Mouse (Mus musculus) myocyte (in vitro differentiated cells): ENCODE measurements around the gene Esrra. TPM values are rescaled to one million over a fixed set of nuclear protein-coding genes. Genes with fewer than 3 reads are reported as not detected.

Experiments
- H3K27me3 ChIP-seq: one replicate; pipeline ENCODE4 v1.6.1; 2011; ENCODE audit not compliant: control insufficient read depth, insufficient read depth, insufficient read length
- H3K36me3 ChIP-seq: one replicate; pipeline ENCODE4 v1.6.1; 2011; ENCODE audit not compliant: control insufficient read depth, insufficient read depth
- H3K4me2 ChIP-seq: one replicate; pipeline ENCODE4 v1.6.1; 2011; ENCODE audit warnings: low read depth, control low read depth
- H3K4me3 ChIP-seq: one replicate; pipeline ENCODE4 v1.5.1; 2011; ENCODE audit warnings: mild to moderate bottlenecking, control low read depth, moderate library complexity
- H3K79me2 ChIP-seq: one replicate; pipeline ENCODE4 v1.6.1; 2011; ENCODE audit not compliant: control insufficient read depth, insufficient read depth
- H3ac ChIP-seq: one replicate; pipeline ENCODE4 v1.6.1; 2011; ENCODE audit not compliant: control insufficient read depth, insufficient read length
- CEBPB ChIP-seq: IDR thresholded peaks from 2 replicates; pipeline ENCODE4 v1.6.1; 2011; ENCODE audit warnings: mild to moderate bottlenecking, moderate library complexity; ENCODE audit not compliant: poor library complexity, insufficient read depth, severe bottlenecking
- E2F4 ChIP-seq: IDR thresholded peaks from one replicate; pipeline ENCODE4 v1.6.1; 2011; ENCODE audit warnings: mild to moderate bottlenecking, control low read depth, moderate library complexity; ENCODE audit not compliant: insufficient read depth
- MAX ChIP-seq: IDR thresholded peaks from one replicate; pipeline ENCODE4 v1.6.1; 2011; ENCODE audit warnings: low read depth, mild to moderate bottlenecking, control low read depth
- MYOD1 ChIP-seq, 3 experiments: IDR thresholded peaks; one replicate each; pipeline ENCODE4 v1.6.1; 2011; ENCODE audit warnings: control low read depth in 2 of 3, low read depth in 2 of 3, mild to moderate bottlenecking in 2 of 3, moderate library complexity in 1 of 3; ENCODE audit not compliant: insufficient read length in 2 of 3, control insufficient read depth in 1 of 3
- MYOG ChIP-seq, 3 experiments: IDR thresholded peaks; one replicate each; pipeline ENCODE4 v1.6.1; 2011; ENCODE audit warnings: control low read depth in 2 of 3, low read depth in 2 of 3, mild to moderate bottlenecking in 2 of 3; ENCODE audit not compliant: insufficient read length in 2 of 3, control insufficient read depth in 1 of 3, insufficient read depth in 1 of 3
- POLR2A ChIP-seq: IDR thresholded peaks from one replicate; pipeline ENCODE4 v1.6.1; 2011; ENCODE audit warnings: low read depth, mild to moderate bottlenecking, control low read depth, moderate library complexity; ENCODE audit not compliant: insufficient read length
- POLR2AphosphoS2 ChIP-seq: IDR thresholded peaks from one replicate; pipeline ENCODE4 v1.6.1; 2011; ENCODE audit warnings: low read depth, control low read depth; ENCODE audit not compliant: insufficient read length
- REST ChIP-seq: IDR thresholded peaks from one replicate; pipeline ENCODE4 v1.6.1; 2011; ENCODE audit warnings: mild to moderate bottlenecking, control low read depth, moderate library complexity; ENCODE audit not compliant: insufficient read depth, insufficient read length
- SRF ChIP-seq: IDR thresholded peaks from one replicate; pipeline ENCODE4 v1.6.1; 2011; ENCODE audit warnings: low read depth; ENCODE audit not compliant: control insufficient read depth, insufficient read length
- TCF12 ChIP-seq: IDR thresholded peaks from one replicate; pipeline ENCODE4 v1.6.1; 2011; ENCODE audit warnings: mild to moderate bottlenecking, control low read depth; ENCODE audit not compliant: poor library complexity, insufficient read depth, severe bottlenecking
- TCF3 ChIP-seq: IDR thresholded peaks from one replicate; pipeline ENCODE4 v1.6.1; 2011; ENCODE audit warnings: low read depth, control low read depth; ENCODE audit not compliant: insufficient read length
- USF1 ChIP-seq: IDR thresholded peaks from one replicate; pipeline ENCODE4 v1.6.1; 2011; ENCODE audit warnings: low read depth, mild to moderate bottlenecking, control low read depth, moderate library complexity
- polyA plus RNA-seq: library from polyadenylated mRNA; unstranded; fragments of >200 nt; fragmentation: generic; extraction: Trizol; gene quantifications from one replicate; pipeline ENCODE4 v1.2.1, GENCODE M21; 2012; ENCODE audit warnings: missing spikeins

Esrra gene
- polyA plus RNA-seq, 1 experiment = 52.7 TPM

- Histone ChIP-seq H3K79me2 (peaks cover 23% of the 10 kb centered on the region), H3K4me2 (peak overlapping the region; percentile 88), H3K27me3 (no peaks in the 10 kb centered on the region), H3K36me3 (no peaks in the 10 kb centered on the region), H3ac (peak overlapping the region; percentile 78), H3K4me3 (peak overlapping the region; percentile 56)
- TF ChIP-seq TCF3 (no peak), E2F4 (no peak), TCF12 (no peak), MYOG (IDR thresholded peaks at IDR 0.05; ENCODE audit: control insufficient read depth in 1 of 3, insufficient read depth in 1 of 3, insufficient read length in 2 of 3, low read depth in 2 of 3) (no peak), MAX (no peak), REST (no peak), POLR2A (no peak), CEBPB (no peak), POLR2AphosphoS2 (no peak), SRF (no peak), USF1 (no peak), MYOD1 (IDR thresholded peaks at IDR 0.05; ENCODE audit: control insufficient read depth in 1 of 3, insufficient read length in 2 of 3, low read depth in 2 of 3) (no peak)
These were observed 624 bp downstream of the Esrra start for GRCm38 (mm10) chr19:6920741-6921636.

GRCm38 (mm10) chr19:6919876-6920740 is 1.5 kb downstream of the Esrra start:
- H3ac ChIP-seq = peak overlapping the region; percentile 78

GRCm38 (mm10) chr19:6919431-6919830 is 2.2 kb downstream of the Esrra start:
- Histone ChIP-seq H3K4me3 (peak overlapping the region; percentile 56), H3K79me2 (peaks cover 23% of the 10 kb centered on the region), H3K36me3 (no peaks in the 10 kb centered on the region), H3K27me3 (no peaks in the 10 kb centered on the region), H3ac (no peak overlapping the region), H3K4me2 (peak overlapping the region; percentile 88)
- TF ChIP-seq CEBPB (no peak), MYOD1 (IDR thresholded peaks at IDR 0.05; ENCODE audit: control insufficient read depth in 1 of 3, insufficient read length in 2 of 3, low read depth in 2 of 3) (no peak), POLR2A (no peak), E2F4 (no peak), MYOG (IDR thresholded peaks at IDR 0.05; ENCODE audit: control insufficient read depth in 1 of 3, insufficient read depth in 1 of 3, insufficient read length in 2 of 3, low read depth in 2 of 3) (no peak), USF1 (no peak), POLR2AphosphoS2 (no peak), REST (no peak)

More at GRCm38 (mm10) chr19:6919876-6920740, 1.5 kb downstream of the Esrra start:
- Histone ChIP-seq H3K27me3 (no peaks in the 10 kb centered on the region), H3K4me3 (peak overlapping the region; percentile 56), H3K79me2 (peaks cover 23% of the 10 kb centered on the region), H3K36me3 (no peaks in the 10 kb centered on the region), H3K4me2 (peak overlapping the region; percentile 88)
- TF ChIP-seq TCF3 = no peak
- TF ChIP-seq MAX = no peak
- TF ChIP-seq MYOG (IDR thresholded peaks at IDR 0.05; ENCODE audit: control insufficient read depth in 1 of 3, insufficient read depth in 1 of 3, insufficient read length in 2 of 3, low read depth in 2 of 3) = no peak
- TF ChIP-seq POLR2AphosphoS2 = no peak
- no peak for TF ChIP-seq REST
- no peak for TF ChIP-seq USF1
- TF ChIP-seq MYOD1 (IDR thresholded peaks at IDR 0.05; ENCODE audit: control insufficient read depth in 1 of 3, insufficient read length in 2 of 3, low read depth in 2 of 3) = no peak
- no peak for TF ChIP-seq TCF12
- no peak for TF ChIP-seq E2F4
- TF ChIP-seq SRF = no peak
- TF ChIP-seq CEBPB = no peak
- no peak for TF ChIP-seq POLR2A

GRCm38 (mm10) chr19:6918321-6918720 is 3.3 kb downstream of the Esrra start:
- Histone ChIP-seq H3K36me3 (peaks cover 3% of the 10 kb centered on the region), H3K27me3 (no peaks in the 10 kb centered on the region), H3K4me2 (no peak overlapping the region), H3ac (no peak overlapping the region), H3K4me3 (no peak overlapping the region), H3K79me2 (peaks cover 23% of the 10 kb centered on the region)
- TF ChIP-seq CEBPB (no peak), MYOG (IDR thresholded peaks at IDR 0.05; ENCODE audit: control insufficient read depth in 1 of 3, insufficient read depth in 1 of 3, insufficient read length in 2 of 3, low read depth in 2 of 3) (no peak), MAX (no peak), POLR2A (no peak), E2F4 (no peak), MYOD1 (IDR thresholded peaks at IDR 0.05; ENCODE audit: control insufficient read depth in 1 of 3, insufficient read length in 2 of 3, low read depth in 2 of 3) (no peak), USF1 (no peak), REST (no peak), SRF (no peak), TCF3 (no peak)
